Mouse (Mus musculus) heart, adult 2 months (tissue): Measurements from ENCODE around the gene Evi5.

Experiments
- CTCF ChIP-seq: fragments of 200-600 bp; IDR thresholded peaks from 2 replicates; pipeline ENCODE4 v1.8.1; 2022; ENCODE audit warnings: antibody characterized with exemption, mild to moderate bottlenecking, moderate library complexity
- EP300 ChIP-seq: fragments of 200-500 bp; IDR thresholded peaks from 2 replicates; pipeline ENCODE4 v1.6.1; 2011; ENCODE audit warnings: low read depth, low read length, control low read depth; ENCODE audit not compliant: insufficient read depth
- POLR2A ChIP-seq: fragments of 200-500 bp; IDR thresholded peaks from 2 replicates; pipeline ENCODE4 v1.6.1; 2011; ENCODE audit warnings: mild to moderate bottlenecking, low read depth, low read length, control low read depth; ENCODE audit not compliant: insufficient read depth

DNA sequence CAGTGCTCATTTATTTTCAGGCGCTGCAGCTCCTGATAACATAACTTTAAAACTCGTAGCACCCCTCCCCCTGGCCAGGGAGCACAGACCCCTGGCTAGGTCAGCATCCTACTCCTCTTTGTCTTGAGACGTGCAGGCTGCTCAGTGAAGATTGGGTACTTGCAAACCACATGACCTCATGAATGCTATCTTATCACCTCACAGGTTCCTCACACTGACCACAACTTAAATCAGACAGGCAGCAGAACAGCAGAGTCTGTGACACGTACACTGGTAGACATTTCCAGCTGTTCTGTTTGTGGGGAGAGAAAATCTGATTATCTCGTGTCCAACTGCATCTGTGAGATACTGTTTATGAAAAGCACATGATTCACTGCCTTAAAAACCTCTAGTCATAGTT lies 115.8 kb downstream of the Evi5 start:
- TF ChIP-seq CTCF (no peak), POLR2A (no peak), EP300 (no peak)
